Mouse (Mus musculus) CH12.LX (cell line): ENCODE measurements around the gene Atp5j2.
A peak's percentile ranks its signal among the peaks of the same experiment; 100 is the strongest.

Experiments used
- CHD1 ChIP-seq: IDR thresholded peaks from 2 replicates; pipeline ENCODE4 v1.6.1; 2012; ENCODE audit warnings: low read depth, low read length, improper control_type of control experiment, inconsistent platforms
- CHD2 ChIP-seq: IDR thresholded peaks from 2 replicates; pipeline ENCODE4 v1.6.1; 2011; ENCODE audit warnings: low read length, improper control_type of control experiment
- CTCF ChIP-seq, 2 experiments: IDR thresholded peaks in 1 of 2; conservative IDR thresholded peaks in 1 of 2; 2 replicates each; pipeline ENCODE4 v1.5.1; 2011 to 2012; ENCODE audit warnings: low read depth in 2 of 2, low read length in 2 of 2, improper control_type of control experiment in 1 of 2, inconsistent platforms in 1 of 2, mild to moderate bottlenecking in 1 of 2, moderate library complexity in 1 of 2
- EP300 ChIP-seq: IDR thresholded peaks from 2 replicates; pipeline ENCODE4 v1.6.1; 2011; ENCODE audit warnings: low read length, improper control_type of control experiment
- JUND ChIP-seq: conservative IDR thresholded peaks from 2 replicates; pipeline ENCODE4 v1.6.1; 2011; ENCODE audit warnings: low read depth, low read length, improper control_type of control experiment
- MAFK ChIP-seq: IDR thresholded peaks from 2 replicates; pipeline ENCODE4 v1.6.1; 2011; ENCODE audit warnings: low read length, improper control_type of control experiment; ENCODE audit not compliant: insufficient replicate concordance
- MAX ChIP-seq: IDR thresholded peaks from 2 replicates; pipeline ENCODE4 v1.6.1; 2011; ENCODE audit warnings: low read length, improper control_type of control experiment
- POLR2A ChIP-seq: IDR thresholded peaks from 2 replicates; pipeline ENCODE4 v1.6.1; 2011; ENCODE audit warnings: low read depth, mild to moderate bottlenecking, improper control_type of control experiment, low read length
- ZNF384 ChIP-seq: IDR thresholded peaks from 2 replicates; pipeline ENCODE4 v1.6.1; 2012; ENCODE audit warnings: low read depth, low read length, improper control_type of control experiment, inconsistent platforms

- TF ChIP-seq POLR2A (peak; percentile 90), CTCF (conservative IDR thresholded peaks at IDR 0.05 in 1 of 2, IDR thresholded peaks at IDR 0.05 in 1 of 2; ENCODE audit: low read depth in 2 of 2, low read length in 2 of 2) (no peak), CHD1 (no peak), EP300 (no peak), JUND (0 out of 2 replicates have a peak, but pooled peaks have one; percentile 33), ZNF384 (no peak), MAX (peak; percentile 62), MAFK (no peak), CHD2 (no peak)
These were observed 9.6 kb upstream of the Atp5j2 start, which contains the start of gene Zkscan14 for GRCm38 (mm10) chr5:145201321-145201991.
